Mouse (Mus musculus): ENCODE measurements at regions not wholly inside any gene's neighbourhood (a gene's known extent, or its start where the extent isn't known, plus 50 kb on each side); places are given as distances from the start of the nearest gene placed in this dataset.

DNA sequence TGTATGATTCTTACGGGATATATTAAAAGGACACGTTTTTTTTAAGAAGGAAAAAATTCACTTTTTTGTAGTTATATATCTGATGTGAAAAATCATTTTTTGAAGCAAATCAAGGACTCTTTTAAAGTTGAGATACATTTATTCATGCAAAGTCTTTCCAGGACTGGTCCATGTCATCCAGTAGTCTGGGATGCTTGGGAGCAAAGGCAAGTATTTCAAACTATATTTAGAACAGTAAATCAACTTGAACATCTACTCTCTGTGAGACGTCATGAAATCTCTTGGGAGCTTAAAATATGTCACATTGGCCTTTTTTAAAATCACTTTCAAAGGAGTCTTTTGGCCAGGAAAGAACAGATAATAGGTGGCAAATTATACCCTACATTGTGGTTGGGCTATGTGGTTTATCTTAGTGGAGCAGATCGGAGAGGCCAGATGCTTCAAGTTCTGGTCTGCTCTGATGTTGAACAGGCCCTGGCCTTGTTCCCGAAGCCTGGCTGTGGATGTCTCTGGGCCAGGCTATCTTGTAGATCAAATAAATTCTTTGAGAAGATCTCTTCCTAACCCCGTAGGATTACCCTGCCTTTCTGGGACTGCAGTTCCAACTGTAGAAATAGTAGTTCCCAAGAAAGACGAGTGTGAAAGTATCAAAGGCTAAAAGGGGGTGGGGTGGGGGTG lies 936.8 kb upstream of the Lcorl start:
- DNase-seq (ENCODE audit: low spot score): no peak

DNA sequence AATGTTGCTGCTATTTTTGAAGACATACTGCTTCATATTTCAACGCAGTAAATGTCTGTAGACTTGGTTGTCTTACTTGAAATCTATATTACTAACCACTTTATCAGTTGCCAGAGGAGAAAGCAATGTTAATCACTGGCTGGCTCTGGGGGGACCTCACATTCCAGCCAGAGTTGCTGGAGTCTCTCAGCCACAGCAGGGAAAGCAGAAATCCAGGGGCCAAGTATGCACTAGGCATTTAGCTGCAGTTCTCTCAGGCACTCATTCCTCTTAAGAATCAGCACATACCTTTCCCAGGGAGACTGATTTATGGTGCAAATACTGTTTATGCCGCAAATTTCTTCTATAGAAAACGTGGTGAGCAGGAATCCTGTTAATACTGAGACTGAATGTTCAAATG lies 933.6 kb upstream of the Lcorl start:
- no peak for DNase-seq (ENCODE audit: low spot score)

DNA sequence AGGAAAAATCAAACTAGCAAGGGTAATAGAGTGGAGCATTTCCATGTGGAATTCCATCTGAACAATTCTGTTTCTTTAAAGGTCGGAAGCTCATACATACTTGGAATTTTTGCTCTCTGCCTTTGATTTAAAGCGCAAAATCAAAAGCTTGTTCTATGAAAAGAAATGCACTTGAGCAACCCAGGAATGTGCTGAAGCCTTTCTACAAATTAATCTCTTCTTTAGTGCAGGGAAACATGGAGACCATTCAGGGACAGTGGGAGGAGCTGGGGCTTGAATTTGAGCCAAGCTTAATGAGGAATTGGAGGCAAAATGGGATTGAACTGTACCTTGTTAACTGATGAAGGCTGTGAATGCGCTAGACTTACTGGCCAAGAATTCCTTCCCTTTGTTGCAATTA lies 933.1 kb upstream of the Lcorl start:
- no peak for DNase-seq (ENCODE audit: low spot score)

DNA sequence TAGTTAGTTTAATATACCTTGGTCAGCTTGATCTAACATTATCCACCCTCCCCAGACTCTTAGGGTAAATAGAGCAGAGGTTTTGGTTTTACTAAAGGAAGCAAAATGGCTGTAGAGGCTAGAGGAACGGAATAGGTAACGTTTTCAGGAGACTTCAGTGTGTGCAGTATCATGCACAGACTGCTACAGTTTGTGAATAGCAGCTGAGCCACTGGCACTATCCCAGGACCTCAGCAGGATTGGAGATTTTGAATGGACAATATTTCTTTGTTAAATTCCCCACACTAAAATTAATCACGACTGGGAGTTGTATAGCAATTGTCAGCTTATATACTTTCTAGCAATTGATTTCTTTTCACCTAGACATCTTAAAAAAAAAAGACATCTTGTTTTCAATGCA lies 929.7 kb upstream of the Lcorl start:
- no peak for DNase-seq (ENCODE audit: low spot score)

DNA sequence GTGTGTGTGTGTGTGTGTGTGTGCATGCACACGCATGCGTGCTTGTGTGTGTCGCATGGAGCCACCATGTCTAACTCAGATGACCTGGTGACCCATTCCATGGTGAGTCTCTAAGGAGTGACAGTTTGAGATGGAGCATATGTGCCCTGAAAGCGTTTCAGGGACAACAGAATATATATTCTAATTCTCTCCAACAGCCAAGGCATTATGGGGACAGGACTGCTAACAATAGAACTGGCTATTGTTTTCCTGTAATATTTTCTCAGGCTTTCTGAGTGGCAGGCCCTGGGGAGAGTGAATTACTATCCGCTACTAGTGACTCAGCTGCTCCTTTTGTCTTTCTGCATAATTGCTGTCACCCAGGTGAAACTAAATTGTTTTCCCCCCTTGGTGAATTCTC lies 898.7 kb upstream of the Lcorl start:
- no peak for DNase-seq (ENCODE audit: low spot score)

DNA sequence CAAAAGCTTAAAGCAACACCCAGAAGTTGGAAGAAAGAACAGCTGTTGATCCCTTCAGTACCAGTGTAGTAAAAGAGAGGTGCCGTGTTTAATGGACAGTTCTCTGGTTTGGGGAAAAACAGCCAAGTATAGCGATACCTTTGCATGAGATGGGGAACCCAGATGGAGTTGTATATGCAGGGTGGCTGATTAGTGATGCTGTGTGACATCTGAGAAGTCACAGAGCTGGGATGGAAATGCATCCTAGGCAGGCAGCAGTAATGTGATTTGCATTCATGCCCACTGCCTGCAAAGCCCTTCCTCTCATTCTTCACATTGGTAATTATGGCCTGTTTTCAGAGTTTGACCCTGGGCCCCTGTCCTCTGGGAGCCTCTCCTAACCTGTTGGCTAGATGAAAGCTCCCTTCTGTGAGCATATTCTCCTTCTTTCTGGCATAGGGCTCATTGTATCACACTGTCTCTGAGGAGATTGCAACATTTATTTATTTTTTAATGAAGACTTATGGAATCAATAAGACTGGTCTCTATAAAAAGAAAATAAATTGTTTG lies 882.7 kb upstream of the Lcorl start:
- no peak for DNase-seq (ENCODE audit: low spot score)

DNA sequence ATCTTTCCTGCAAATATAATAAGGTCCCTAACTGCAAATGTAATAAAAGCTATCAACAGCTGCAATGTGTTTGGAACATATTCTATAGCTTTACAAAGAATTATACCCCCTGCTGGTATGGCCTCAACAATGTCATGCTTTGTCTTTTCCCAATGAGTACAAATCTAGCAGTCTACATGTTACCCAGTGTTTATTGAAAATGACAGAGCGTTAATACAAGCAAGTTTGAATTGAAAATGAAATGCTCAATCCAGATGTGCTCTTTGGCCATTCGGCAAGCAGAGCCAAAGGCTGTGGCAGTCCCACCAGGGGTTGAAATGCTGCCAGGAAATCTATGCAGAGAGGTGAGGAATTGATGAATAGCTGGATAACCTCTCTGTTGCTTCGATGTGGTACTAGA lies 875.1 kb upstream of the Lcorl start:
- DNase-seq (ENCODE audit: low spot score): no peak

DNA sequence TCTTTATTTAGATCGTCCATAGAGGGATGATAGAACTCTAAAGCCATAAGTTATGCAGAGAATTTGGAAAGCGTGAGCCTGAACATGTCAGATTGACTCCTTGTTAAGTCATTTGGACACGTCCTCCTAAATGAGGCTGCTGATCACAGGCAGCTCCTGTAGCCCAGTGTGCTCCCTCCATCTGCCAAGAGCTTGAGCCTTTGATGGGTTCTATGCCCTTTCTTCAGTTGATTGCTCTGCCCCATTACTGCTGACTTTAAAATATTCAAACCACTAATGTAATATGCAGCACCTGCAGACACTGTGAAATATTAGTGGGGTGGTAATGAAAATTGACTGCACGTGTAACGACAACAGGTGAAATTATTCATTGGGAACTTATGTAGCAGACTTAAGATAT lies 874.6 kb upstream of the Lcorl start:
- DNase-seq (ENCODE audit: low spot score): no peak

DNA sequence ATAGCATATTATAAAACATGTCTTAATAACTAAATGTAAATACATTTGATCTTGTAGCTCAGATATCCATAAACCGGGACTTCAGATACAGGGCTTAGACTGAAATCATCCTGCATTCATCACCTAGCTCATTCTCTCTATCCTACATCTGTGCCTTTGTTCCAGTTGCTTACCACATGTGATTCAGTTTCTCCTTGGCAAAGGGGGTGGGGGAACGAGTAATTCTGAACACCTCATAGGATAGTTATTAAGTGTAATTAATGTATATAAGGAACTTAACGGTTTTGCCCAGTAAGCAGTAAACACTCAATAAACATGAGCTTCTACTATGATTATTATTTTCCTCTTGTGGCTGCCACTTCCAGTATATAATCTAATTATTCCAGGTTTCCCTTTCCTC lies 873.9 kb upstream of the Lcorl start:
- no peak for DNase-seq (ENCODE audit: low spot score)

DNA sequence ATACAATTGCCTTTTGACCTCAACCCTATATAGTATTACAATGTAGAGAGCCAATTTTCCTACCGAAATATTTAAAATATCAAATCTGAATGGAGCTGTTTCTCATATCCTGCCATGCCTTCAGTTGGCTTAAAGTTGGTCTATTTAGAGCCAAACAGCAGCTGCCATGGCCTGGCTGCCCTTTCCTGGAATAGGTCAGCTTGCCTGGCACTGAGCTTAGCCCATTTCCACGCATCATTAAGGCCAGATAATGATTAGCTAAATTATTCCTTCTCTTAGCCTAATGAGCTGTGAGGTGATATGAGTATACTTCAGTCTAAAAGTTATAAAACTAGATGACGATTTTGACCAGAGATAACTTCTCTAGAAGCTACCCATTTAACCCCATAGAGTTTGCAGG lies 852.2 kb upstream of the Lcorl start:
- no peak for DNase-seq (ENCODE audit: low spot score)

DNA sequence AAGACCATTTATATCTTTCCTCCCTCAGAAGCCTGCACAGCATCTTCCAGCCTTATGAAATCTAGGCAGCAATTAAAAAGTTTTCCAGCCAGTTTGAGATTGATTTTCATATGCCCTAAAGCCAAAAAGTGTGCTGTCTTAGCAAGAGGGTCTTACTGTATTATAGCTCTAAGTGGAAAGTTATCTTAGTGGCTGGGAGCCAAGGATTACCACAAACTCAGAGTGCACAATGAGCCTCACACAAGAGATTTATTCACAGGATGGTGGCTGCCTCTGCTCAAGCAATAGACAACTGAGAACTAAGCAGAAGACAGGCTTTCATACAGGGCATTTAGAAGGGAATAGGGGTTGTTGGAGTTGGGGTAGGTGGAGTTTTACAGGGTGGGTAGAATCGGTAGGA lies 850.4 kb upstream of the Lcorl start:
- no peak for DNase-seq (ENCODE audit: low spot score)

DNA sequence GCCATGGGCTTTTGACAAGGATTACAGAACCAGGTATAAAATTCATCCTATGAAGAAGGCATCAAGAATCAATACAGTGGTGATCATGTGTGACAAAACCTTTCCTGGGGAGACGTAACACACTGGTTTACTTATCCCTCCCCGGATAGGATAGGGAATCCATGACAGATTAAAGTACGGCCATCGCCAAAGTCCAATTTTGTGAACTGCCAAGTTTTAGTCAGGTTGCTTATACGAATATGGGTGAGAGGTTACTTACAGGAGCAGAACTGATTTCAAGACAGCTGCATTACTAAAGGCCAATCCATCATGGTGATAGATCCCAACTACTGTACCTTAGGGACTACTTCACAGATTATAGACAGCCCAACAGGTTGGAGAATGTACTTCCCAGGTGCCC lies 849.6 kb upstream of the Lcorl start:
- DNase-seq (ENCODE audit: low spot score): no peak

DNA sequence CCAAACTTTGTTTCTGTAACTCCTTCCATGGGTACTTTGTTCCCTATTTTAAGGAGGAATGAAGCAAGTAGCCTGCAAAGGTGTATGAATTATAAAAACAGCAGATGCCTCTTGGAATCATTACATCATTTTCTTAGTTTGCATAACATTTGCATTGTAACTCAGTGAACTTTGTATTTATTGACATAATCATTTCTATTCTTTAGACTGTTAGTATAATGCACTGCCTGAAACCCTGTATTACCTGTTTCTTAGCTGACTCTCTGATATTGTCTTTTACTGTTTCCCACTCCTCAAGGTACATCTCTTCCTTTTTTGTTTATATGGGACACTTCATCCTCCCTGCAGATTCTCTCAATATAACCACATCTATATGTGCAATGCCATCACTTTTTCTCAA lies 820.6 kb upstream of the Lcorl start:
- DNase-seq (ENCODE audit: low spot score): no peak

DNA sequence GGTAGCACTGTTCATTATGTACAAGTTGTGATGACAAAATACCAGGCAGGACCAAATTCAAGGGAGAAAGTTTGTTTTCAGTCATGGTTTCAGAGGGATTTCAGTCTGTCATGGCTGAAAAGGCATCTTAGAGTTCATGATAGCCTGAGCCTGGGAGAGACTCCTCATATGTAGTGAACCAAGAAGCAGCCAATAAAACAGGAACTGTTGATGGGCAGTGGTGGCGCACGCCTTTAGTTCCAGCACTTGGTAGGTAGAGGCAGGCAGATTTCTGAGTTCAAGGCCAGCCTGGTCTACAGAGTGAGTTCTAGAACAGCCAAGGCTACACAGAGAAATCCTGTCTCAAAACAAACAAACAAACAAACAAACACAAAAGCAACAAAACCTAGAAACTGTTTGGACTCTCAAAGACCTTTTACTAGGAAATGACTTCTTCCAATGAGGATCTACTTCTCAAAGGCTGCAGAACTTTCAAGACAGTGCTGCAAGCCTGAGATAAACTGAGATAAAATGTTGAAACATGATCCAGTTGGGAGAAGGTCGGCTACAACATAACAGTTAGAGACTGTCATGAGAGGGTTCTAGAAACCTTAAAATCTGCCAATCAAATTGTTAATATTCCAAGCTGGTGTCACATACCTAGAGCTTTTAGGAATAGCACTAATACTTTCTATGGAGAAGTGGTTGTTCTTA lies 817.5 kb upstream of the Lcorl start:
- no peak for DNase-seq (ENCODE audit: low spot score)

DNA sequence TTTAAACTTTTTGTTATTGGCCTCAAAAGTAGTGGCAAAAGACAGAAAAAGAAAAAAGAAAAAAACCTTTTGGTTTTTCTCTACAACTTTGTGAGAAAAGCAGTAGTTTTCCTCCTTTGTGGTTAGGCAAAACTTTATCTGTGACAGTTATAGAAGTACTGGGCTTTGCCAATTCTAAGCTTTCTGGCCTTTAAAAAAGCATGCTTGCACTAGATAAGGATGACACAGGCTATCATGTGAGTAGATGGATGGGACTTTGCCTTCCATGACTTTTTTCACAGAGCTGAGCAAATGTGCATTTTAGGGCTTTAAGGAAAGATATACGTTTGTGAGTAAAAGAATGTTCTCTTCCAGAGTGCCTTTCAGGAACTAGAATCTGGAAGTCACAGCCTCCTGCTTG lies 816.0 kb upstream of the Lcorl start:
- DNase-seq (ENCODE audit: low spot score): no peak

DNA sequence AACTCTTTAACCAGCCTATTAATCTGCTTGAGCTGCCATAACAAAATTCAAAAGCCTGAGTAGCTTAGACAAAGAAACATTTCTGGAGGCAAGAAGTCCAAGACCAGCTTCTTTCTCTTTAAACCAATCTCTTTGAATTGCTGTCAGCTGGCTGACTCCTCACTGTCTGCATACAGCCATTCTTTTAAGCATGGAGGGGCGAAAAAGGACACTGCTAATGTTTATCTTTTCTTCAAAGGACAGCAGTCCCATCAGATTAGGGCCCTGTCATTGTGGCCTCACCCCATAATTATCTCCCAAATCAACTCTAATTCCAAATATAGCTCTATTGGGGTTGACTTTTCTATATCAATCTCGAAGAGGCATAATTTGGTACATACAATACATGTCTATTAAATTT lies 813.1 kb upstream of the Lcorl start:
- no peak for DNase-seq (ENCODE audit: low spot score)

DNA sequence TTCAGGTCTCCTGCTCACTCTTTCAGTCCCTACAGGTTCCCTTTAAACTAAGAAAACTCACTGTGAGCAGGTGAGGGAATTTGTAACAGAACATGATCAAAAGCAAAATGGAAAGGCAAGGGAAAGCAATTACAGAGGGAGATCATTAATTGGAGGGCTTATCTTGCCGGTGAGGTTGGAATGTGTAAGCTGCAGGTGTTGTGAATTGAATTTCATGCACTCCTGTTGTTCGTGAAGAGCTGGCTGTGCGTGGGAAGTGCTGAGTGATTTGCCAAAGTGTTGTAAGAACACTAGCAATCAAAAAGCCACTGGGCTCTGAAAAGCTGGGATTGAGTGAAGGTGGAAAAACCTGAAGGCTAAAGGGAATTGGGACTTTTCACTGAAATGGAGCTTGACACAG lies 808.8 kb upstream of the Lcorl start:
- DNase-seq (ENCODE audit: low spot score): no peak

DNA sequence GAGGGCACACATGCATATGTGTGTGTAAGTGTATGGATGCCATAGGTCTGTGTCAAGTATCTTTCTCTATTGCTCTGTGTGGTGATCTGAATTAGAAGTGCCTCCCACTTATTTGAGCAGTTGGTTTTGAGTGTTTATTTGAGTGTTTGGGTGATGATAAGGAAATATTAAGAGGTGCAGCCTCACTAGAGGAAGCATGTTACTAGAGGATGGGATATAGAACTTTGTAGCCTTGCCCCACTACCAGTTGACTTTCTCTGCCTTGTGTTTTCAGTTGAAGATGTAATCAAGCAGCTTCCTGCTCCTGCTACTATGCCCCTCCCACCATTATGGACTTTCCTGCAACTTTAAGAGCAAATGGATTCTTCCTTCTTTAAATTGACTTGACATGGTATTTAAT lies 799.6 kb upstream of the Lcorl start:
- DNase-seq (ENCODE audit: low spot score): no peak

DNA sequence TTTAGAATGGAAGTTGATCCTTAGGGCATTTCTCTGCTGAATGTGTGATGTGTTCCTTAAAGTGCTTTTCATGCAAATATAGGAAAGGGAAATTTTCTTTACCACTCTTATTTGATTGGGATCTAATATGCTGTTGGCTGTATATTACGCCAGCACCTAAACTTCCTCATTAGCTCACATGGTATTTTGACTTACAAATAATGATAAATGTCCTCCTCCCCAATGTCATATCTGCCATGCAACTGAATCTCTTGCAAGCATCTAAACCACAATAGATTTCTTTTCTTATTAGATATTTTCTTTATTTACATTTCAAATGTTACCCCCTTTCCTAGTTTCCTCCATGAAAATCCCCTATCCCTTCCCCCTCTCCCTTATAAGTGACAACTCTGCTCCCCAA lies 796.8 kb upstream of the Lcorl start:
- DNase-seq (ENCODE audit: low spot score): no peak

DNA sequence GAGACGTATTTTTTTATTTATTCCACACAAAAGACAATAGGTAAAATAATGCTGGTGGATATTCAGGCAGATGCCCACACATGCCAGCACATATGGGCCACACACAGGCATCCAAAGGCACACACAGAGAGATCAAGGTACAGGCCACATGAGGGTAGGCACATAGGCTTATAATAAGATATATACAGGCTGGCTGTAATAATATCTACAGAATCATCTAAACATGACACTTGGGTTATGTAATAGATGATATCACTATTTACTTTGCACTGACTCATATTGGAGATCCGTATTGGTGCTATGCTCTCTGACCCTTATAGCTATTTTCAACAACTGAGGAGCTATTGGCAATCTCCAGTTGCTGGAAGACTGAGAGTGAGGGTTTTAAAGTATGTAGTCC lies 785.6 kb upstream of the Lcorl start:
- DNase-seq (ENCODE audit: low spot score): no peak

DNA sequence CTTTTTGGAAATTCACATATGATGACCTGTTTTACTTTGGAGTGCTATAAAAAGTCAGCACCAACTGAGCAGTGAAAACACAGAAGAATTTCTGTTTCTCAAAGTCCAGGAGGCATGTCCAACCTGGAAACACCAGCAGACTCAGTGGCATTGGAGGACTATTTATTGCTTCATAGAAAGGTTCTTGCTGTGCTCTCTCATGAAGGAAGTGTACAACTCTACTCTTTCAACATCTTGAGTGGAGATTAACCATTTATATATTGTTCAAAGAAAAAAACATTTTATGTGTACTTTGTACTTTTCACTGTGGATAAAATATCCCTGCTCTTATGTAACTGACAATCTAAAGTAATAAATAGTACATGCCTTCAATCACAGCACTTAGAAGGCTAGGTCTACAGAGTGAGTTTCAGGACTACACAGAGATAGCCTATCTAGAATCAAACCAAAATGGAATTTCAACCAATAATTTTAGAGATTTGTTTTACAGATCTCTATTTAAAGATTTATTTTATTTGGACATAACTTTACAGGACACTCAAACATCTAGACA lies 777.8 kb upstream of the Lcorl start:
- no peak for DNase-seq (ENCODE audit: low spot score)

Data from urinary bladder, postnatal 25 days (tissue).